21 mouse cellular contexts compared by ENCODE assay signal in the genomic region with DNA sequence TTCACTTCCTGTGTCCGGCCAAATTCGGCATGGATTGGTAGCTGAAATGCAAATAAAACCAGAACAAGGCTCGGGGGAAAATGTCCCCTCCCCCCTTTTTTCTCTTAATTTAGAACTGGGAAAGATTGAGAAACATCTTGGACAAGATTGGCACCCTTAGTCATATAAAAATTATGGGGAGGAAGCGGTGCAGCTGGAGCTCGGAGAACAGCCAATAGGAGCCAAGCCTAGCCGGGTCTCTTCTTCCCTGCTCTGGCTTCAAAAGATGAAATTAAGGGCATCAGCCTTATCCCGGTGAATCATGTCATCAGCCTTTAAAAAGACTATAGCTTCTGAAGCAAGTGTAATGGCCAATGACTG.
"Had no signal": no experiment of that assay in that cellular context is flagged by ENCODE, and none has a peak within 500 bp of the region (broad histone marks: within the 10 kb centered on the region; RNA-seq: fewer than 3 reads in every experiment).

No protein-coding gene starts in this region.

- H3K4me1 ChIP-seq: midbrain, embryonic 15.5 days; neural tube, embryonic 13.5 days had no signal

- H3K9ac ChIP-seq: limb, embryonic 13.5 days; liver, embryonic 12.5 days; liver, embryonic 15.5 days; lung, embryonic 15.5 days; midbrain, embryonic 12.5 days; midbrain, embryonic 15.5 days; neural tube, embryonic 13.5 days had no signal

- ATAC-seq: intestine, postnatal 0 days; liver, embryonic 12.5 days; midbrain, embryonic 15.5 days had no signal

- H3K27me3 ChIP-seq: limb, embryonic 13.5 days; liver, embryonic 15.5 days; lung, embryonic 15.5 days; midbrain, embryonic 12.5 days; midbrain, embryonic 15.5 days; neural tube, embryonic 13.5 days had no signal

- H3K36me3 ChIP-seq: limb, embryonic 10.5 days; limb, embryonic 13.5 days; liver, embryonic 12.5 days; liver, embryonic 15.5 days; lung, embryonic 15.5 days; midbrain, embryonic 12.5 days; midbrain, embryonic 15.5 days; neural tube, embryonic 13.5 days had no signal

- H3K4me2 ChIP-seq: limb, embryonic 13.5 days; liver, embryonic 12.5 days; liver, embryonic 15.5 days; lung, embryonic 15.5 days; midbrain, embryonic 12.5 days; midbrain, embryonic 15.5 days; neural tube, embryonic 13.5 days had no signal

- DNase-seq: kidney, adult 2 months; layer of hippocampus, adult 9-11 months; liver; lung, adult 18-20 months; retina, postnatal 1 day; right cerebral cortex, postnatal 25 days; thymus, adult 18-20 months; thymus, postnatal 25 days had no signal

- H3K4me3 ChIP-seq: layer of hippocampus, adult 2 months; limb, embryonic 10.5 days; limb, embryonic 13.5 days; liver, embryonic 12.5 days; liver, embryonic 15.5 days; lung, embryonic 15.5 days; midbrain, embryonic 12.5 days; midbrain, embryonic 15.5 days; neural tube, embryonic 13.5 days had no signal

- H3K27ac ChIP-seq: kidney, postnatal 0 days; layer of hippocampus, adult 2 months; limb, embryonic 10.5 days; limb, embryonic 13.5 days; liver, embryonic 12.5 days; liver, embryonic 15.5 days; lung, embryonic 15.5 days; macrophage; midbrain, embryonic 12.5 days; midbrain, embryonic 15.5 days; neural tube, embryonic 13.5 days; stomach, postnatal 0 days had no signal

- H3K9me3 ChIP-seq: limb, embryonic 10.5 days; liver, embryonic 12.5 days; liver, embryonic 15.5 days; lung, embryonic 15.5 days; midbrain, embryonic 12.5 days; midbrain, embryonic 15.5 days; neural tube, embryonic 13.5 days had no signal
